Mouse (Mus musculus) intestine, embryonic 16.5 days (tissue): Measurements from ENCODE around the gene 4930404H24Rik. TPM values are rescaled to one million over a fixed set of nuclear protein-coding genes. Genes with fewer than 3 reads are reported as not detected.
A peak's percentile ranks its signal among the peaks of the same experiment; 100 is the strongest.

ENCODE experiments used
- ATAC-seq: fragments of 200-750 bp; cut with Nextera tagmentation; 2 replicates; pipeline ENCODE4 v1.8.0; 2017; ENCODE audit warnings: moderate TSS enrichment, moderate library complexity
- H3K27ac ChIP-seq: fragments of 300-500 bp; sonication (generic); 2 replicates; pipeline ENCODE4 v1.5.1; 2014; ENCODE audit warnings: mild to moderate bottlenecking, low read length
- H3K27me3 ChIP-seq: fragments of 300-500 bp; sonication (generic); replicated peaks from 2 replicates; pipeline ENCODE4 v1.6.1; 2014; ENCODE audit warnings: low read length, control low read depth, mixed read lengths; ENCODE audit not compliant: control insufficient read depth, insufficient read depth
- H3K36me3 ChIP-seq: fragments of 300-500 bp; sonication (generic); 2 replicates; pipeline ENCODE4 v1.6.1; 2014; ENCODE audit warnings: low read length, control low read depth; ENCODE audit not compliant: control insufficient read depth, insufficient read depth
- H3K4me1 ChIP-seq: fragments of 300-500 bp; sonication (generic); 2 replicates; pipeline ENCODE4 v1.6.1; 2014; ENCODE audit warnings: low read length, control low read depth, mixed read lengths; ENCODE audit not compliant: control insufficient read depth, insufficient read depth
- H3K4me2 ChIP-seq: fragments of 300-500 bp; sonication (generic); 2 replicates; pipeline ENCODE4 v1.6.1; 2014; ENCODE audit warnings: low read depth, low read length, control low read depth
- H3K4me3 ChIP-seq: fragments of 300-500 bp; sonication (generic); 2 replicates; pipeline ENCODE4 v1.5.1; 2014; ENCODE audit warnings: mild to moderate bottlenecking, low read length
- H3K9ac ChIP-seq: fragments of 300-500 bp; sonication (generic); 2 replicates; pipeline ENCODE4 v1.6.1; 2014; ENCODE audit warnings: low read depth, low read length
- H3K9me3 ChIP-seq: fragments of 300-500 bp; sonication (generic); 2 replicates; pipeline ENCODE4 v1.6.1; 2016; ENCODE audit warnings: low read length, control low read depth; ENCODE audit not compliant: control insufficient read depth
- WGBS: fragments of 180-500 bp; shearing (Covaris S2); extraction: QIAGEN DNeasy Blood & Tissue Kit; methylation state at CpG from one replicate; pipeline ENCODE4 v1.1.7; 2014; 5-methylcytosine and 5-hydroxymethylcytosine counted together
- polyA plus RNA-seq: library from polyadenylated mRNA; unstranded; fragments of >200 nt; fragmentation: Nextera tagmentation; extraction: Ambion mirVana; gene quantifications from 2 replicates; pipeline ENCODE4 v1.2.1, GENCODE M21; 2015

Gene 4930404H24Rik
- polyA plus RNA-seq, 1 experiment from 2014 or later = not detected

- 14% methylated on average over 10 of the region's 10 CpGs for WGBS
- Histone ChIP-seq H3K4me3 (0 out of 2 replicates have a peak overlapping the region, but pooled peaks have one; percentile 5), H3K9me3 (no peaks in the 10 kb centered on the region), H3K27ac (peak overlapping the region; percentile 86), H3K4me2 (peak overlapping the region; percentile 39), H3K4me1 (peaks cover 55% of the 10 kb centered on the region), H3K36me3 (no peaks in the 10 kb centered on the region), H3K27me3 (peaks cover 6% of the 10 kb centered on the region; the same call in 1 of the 2 replicates), H3K9ac (peak overlapping the region; percentile 85)
- ATAC-seq = peak; percentile 81
These were observed 33.3 kb downstream of the 4930404H24Rik start for GRCm38 (mm10) chr2:153525906-153526311.

DNA sequence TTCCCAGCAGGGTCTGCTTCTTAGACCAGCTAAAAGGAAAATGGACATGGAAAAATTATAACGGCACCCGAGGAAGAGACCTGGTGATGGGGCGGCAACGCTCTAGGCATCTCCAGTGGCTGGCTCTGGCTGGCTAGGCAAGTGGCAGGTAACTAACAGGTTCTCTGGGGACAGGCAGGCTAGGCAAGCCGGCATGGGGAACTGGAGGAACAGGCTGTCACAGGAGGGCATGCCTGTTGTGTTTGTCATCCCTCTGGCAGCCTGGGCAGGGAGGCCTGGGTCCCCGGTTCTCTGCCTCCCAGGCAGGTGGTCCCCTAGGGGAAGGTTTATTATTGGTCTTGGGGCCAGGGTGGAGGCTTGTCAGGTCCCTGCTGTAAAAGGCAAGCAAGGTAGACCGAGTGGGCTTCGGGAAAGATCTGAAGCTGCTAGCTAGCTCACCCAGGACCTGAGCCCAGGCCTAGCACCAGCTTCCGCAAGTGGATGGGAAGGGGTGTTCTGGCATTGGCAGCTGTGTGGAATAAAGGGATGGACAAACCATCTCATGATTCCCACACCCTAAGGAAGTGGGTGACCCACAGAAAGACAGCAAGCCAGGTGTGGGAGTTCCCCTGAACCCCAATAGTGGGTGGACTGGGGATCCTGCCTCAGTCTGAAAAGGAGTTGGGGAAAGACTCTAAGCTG lies 34.4 kb downstream of the 4930404H24Rik start:
- H3K27me3 ChIP-seq = peaks cover 10% of the 10 kb centered on the region
- H3K4me1 ChIP-seq = peaks cover 49% of the 10 kb centered on the region
- 61% methylated on average over 9 of the region's 9 CpGs for WGBS
- no peaks in the 10 kb centered on the region for H3K36me3 ChIP-seq
- no peak for ATAC-seq
- no peaks in the 10 kb centered on the region for H3K9me3 ChIP-seq
- H3K4me3 ChIP-seq = no peak overlapping the region; the same call in 1 of the 2 replicates
- H3K27ac ChIP-seq = peak overlapping the region; percentile 86
- peak overlapping the region; percentile 85 for H3K9ac ChIP-seq
- peak overlapping the region; percentile 98; the same call in 1 of the 2 replicates for H3K4me2 ChIP-seq

DNA sequence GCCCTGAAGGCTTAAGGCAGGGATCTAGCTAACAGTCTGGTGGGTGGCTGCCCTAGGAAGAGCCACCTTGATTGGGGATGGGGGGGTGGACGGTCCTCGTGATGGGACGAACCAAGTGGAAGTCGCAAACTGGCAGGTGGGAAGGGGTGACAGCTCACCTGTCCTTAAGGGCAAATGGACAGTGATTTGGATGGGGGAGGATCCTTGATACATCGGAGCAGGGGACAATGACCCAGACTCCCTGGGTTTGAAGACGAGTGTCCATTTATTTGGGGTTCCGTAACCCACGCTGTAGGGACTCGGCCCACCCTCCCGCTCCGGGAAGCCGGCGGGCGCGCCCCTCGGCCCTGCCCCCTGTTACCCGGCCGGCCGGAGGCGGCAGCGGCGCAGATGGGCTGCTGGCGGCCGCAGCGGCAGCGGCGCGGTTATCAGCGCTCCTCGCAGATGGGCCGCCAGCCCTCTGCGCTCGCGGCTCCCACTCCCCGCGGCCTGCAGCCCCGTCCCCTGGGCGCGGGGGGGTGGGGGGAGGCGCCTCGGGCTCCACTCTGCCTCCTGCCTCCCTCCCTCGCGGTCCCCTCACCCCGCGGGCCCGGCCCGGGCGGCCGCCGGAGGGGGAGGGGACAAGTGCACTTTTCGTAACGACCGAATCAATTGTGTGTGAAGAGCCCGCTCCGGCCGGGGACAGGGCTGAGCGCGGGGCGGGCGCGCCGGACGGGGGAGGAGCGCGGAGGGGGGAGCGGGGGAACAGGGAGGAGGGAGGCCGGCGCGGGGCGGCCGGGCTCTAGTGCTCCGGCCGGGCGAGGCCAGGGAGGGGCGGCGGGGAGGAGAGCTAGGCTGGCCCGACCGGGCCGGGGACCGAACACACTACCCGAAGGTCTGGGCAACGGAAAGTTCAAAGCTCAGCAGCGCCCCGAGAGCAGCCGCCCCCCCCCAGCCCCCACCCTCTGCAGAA lies 35.3 kb downstream of the 4930404H24Rik start:
- H3K27me3 ChIP-seq = peaks cover 10% of the 10 kb centered on the region
- no peaks in the 10 kb centered on the region for H3K36me3 ChIP-seq
- H3K4me2 ChIP-seq = peak overlapping the region; percentile 98
- 2% methylated on average over 64 of the region's 85 CpGs for WGBS
- H3K4me1 ChIP-seq = peaks cover 40% of the 10 kb centered on the region
- ATAC-seq = peak; percentile 39
- no peaks in the 10 kb centered on the region for H3K9me3 ChIP-seq
- H3K9ac ChIP-seq = peak overlapping the region; percentile 85
- H3K4me3 ChIP-seq = peak overlapping the region; percentile 79
- H3K27ac ChIP-seq = peak overlapping the region; percentile 90

GRCm38 (mm10) chr2:153528571-153529364 lies 36.2 kb downstream of the 4930404H24Rik start:
- peaks cover 33% of the 10 kb centered on the region for H3K4me1 ChIP-seq
- no peaks in the 10 kb centered on the region for H3K36me3 ChIP-seq
- peak overlapping the region; percentile 98 for H3K4me2 ChIP-seq
- H3K27ac ChIP-seq = peak overlapping the region; percentile 90
- H3K27me3 ChIP-seq = peaks cover 10% of the 10 kb centered on the region
- peak overlapping the region; percentile 79 for H3K4me3 ChIP-seq
- H3K9me3 ChIP-seq = no peaks in the 10 kb centered on the region
- ATAC-seq = peak; percentile 25
- 1% methylated on average over 31 of the region's 70 CpGs for WGBS
- peak overlapping the region; percentile 85 for H3K9ac ChIP-seq

DNA sequence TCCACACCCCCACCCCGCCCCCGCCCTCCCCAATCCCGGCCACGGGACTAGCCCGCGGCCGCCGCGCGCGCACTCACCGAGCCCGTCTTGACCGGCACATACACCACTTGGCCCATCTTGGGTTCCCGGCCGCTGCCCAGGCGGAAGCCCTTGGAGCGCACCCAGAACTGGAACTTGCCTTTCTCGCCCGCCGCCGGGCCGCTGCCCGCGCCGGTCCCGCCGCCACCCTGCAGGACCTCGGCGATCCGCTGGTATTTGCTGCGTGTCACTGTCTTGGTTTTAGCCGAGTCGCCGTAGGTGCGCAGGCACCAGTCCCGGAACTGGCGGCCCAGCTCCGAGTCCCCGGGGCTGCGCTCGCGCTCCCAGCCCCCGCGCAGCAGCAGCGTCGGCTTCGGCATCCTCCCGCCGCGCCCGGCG lies 36.8 kb downstream of the 4930404H24Rik start:
- WGBS = under 1% methylated on average over 53 of the region's 53 CpGs
- H3K27ac ChIP-seq = peak overlapping the region; percentile 90
- ATAC-seq = peak; percentile 7
- H3K27me3 ChIP-seq = peaks cover 10% of the 10 kb centered on the region
- peak overlapping the region; percentile 85 for H3K9ac ChIP-seq
- no peaks in the 10 kb centered on the region for H3K36me3 ChIP-seq
- H3K9me3 ChIP-seq = no peaks in the 10 kb centered on the region
- peak overlapping the region; percentile 98 for H3K4me2 ChIP-seq
- H3K4me3 ChIP-seq = peak overlapping the region; percentile 79
- peaks cover 33% of the 10 kb centered on the region for H3K4me1 ChIP-seq

GRCm38 (mm10) chr2:153529931-153530766 lies 37.6 kb downstream of the 4930404H24Rik start, which contains the start of gene Nol4l:
Nol4l (minus strand) TSS chr2:153529971.
- Histone ChIP-seq H3K36me3 (no peaks in the 10 kb centered on the region), H3K9ac (peak within 1 kb of the TSS; percentile 85), H3K9me3 (no peaks in the 10 kb centered on the region), H3K27ac (peak within 1 kb of the TSS; percentile 90), H3K4me3 (peak within 1 kb of the TSS; percentile 79), H3K4me1 (peaks cover 28% of the 10 kb centered on the region), H3K27me3 (peaks cover 10% of the 10 kb centered on the region), H3K4me2 (peak within 1 kb of the TSS; percentile 98)
- peak; percentile 5 for ATAC-seq
- 2% methylated on average over 54 of the region's 86 CpGs for WGBS

- no peak overlapping the region for H3K4me3 ChIP-seq
- H3K9ac ChIP-seq = no peak overlapping the region
- peaks cover 10% of the 10 kb centered on the region for H3K27me3 ChIP-seq
- no peak for ATAC-seq
- H3K9me3 ChIP-seq = no peaks in the 10 kb centered on the region
- 55% methylated on average over 5 of the region's 5 CpGs for WGBS
- H3K4me1 ChIP-seq = peaks cover 21% of the 10 kb centered on the region
- H3K4me2 ChIP-seq = no peak overlapping the region
- H3K27ac ChIP-seq = no peak overlapping the region
- no peaks in the 10 kb centered on the region for H3K36me3 ChIP-seq
These were observed 38.4 kb downstream of the 4930404H24Rik start for GRCm38 (mm10) chr2:153530948-153531347.

GRCm38 (mm10) chr2:153533981-153534380 lies 41.4 kb downstream of the 4930404H24Rik start:
- H3K4me1 ChIP-seq = peaks cover 5% of the 10 kb centered on the region
- H3K36me3 ChIP-seq = no peaks in the 10 kb centered on the region
- 74% methylated on average over 1 of the region's 1 CpGs for whole genome bisulfite sequencing
- H3K4me2 ChIP-seq = no peak overlapping the region
- no peak for ATAC-seq
- H3K9me3 ChIP-seq = no peaks in the 10 kb centered on the region
- H3K4me3 ChIP-seq = no peak overlapping the region
- H3K27ac ChIP-seq = no peak overlapping the region
- H3K9ac ChIP-seq = no peak overlapping the region
- peaks cover 10% of the 10 kb centered on the region for H3K27me3 ChIP-seq
